Mouse (Mus musculus) midbrain, embryonic 16.5 days (tissue): ENCODE results near the gene Adssl1. TPM values are rescaled to one million over a fixed set of nuclear protein-coding genes. Genes with fewer than 3 reads are reported as not detected.
A peak's percentile ranks its signal among the peaks of the same experiment; 100 is the strongest.

Experiments
- ATAC-seq: fragments of 200-750 bp; cut with Nextera tagmentation; 2 replicates; pipeline ENCODE4 v1.8.0; 2017; ENCODE audit warnings: moderate TSS enrichment
- H3K27ac ChIP-seq: fragments of 300-500 bp; sonication (generic); 2 replicates; pipeline ENCODE4 v1.5.1; 2014; ENCODE audit warnings: mild to moderate bottlenecking, low read length, mixed read lengths
- H3K27me3 ChIP-seq: fragments of 300-500 bp; sonication (generic); 2 replicates; pipeline ENCODE4 v1.6.1; 2014; ENCODE audit warnings: low read depth, low read length, mixed read lengths; ENCODE audit not compliant: control insufficient read depth, insufficient read depth
- H3K36me3 ChIP-seq: fragments of 300-500 bp; sonication (generic); 2 replicates; pipeline ENCODE4 v1.6.1; 2014; ENCODE audit warnings: mild to moderate bottlenecking, low read length, moderate library complexity, mixed read lengths; ENCODE audit not compliant: control insufficient read depth, insufficient read depth
- H3K4me1 ChIP-seq: fragments of 300-500 bp; sonication (generic); 2 replicates; pipeline ENCODE4 v1.6.1; 2014; ENCODE audit warnings: mild to moderate bottlenecking, low read length, mixed read lengths; ENCODE audit not compliant: control insufficient read depth, insufficient read depth
- H3K4me2 ChIP-seq: fragments of 300-500 bp; sonication (generic); 2 replicates; pipeline ENCODE4 v1.6.1; 2014; ENCODE audit warnings: mild to moderate bottlenecking, low read length, mixed read lengths
- H3K4me3 ChIP-seq: fragments of 300-500 bp; sonication (generic); 2 replicates; pipeline ENCODE4 v1.5.1; 2014; ENCODE audit warnings: low read depth, mild to moderate bottlenecking, low read length, moderate library complexity, mixed read lengths
- H3K9ac ChIP-seq: fragments of 300-500 bp; sonication (generic); 2 replicates; pipeline ENCODE4 v1.6.1; 2014; ENCODE audit warnings: low read depth, low read length, mixed read lengths
- H3K9me3 ChIP-seq: fragments of 300-500 bp; sonication (generic); replicated peaks from 2 replicates; pipeline ENCODE4 v1.6.1; 2014; ENCODE audit warnings: mild to moderate bottlenecking, low read length, mixed read lengths; ENCODE audit not compliant: control insufficient read depth, poor library complexity, severe bottlenecking
- WGBS: fragments of 180-500 bp; shearing (Covaris S2); extraction: QIAGEN DNeasy Blood & Tissue Kit; methylation state at CpG from one replicate; pipeline ENCODE4 v1.1.7; 2014; 5-methylcytosine and 5-hydroxymethylcytosine counted together
- polyA plus RNA-seq: library from polyadenylated mRNA; unstranded; fragments of >200 nt; fragmentation: Nextera tagmentation; extraction: Ambion mirVana; gene quantifications from 2 replicates; pipeline ENCODE4 v1.2.1, GENCODE M21; 2015

Adssl1 gene
- polyA plus RNA-seq, 1 experiment from 2014 or later = 4.0 TPM

GRCm38 (mm10) chr12:112579926-112580325, 39.9 kb upstream of the Adssl1 start:
- no peak for ATAC-seq
- H3K4me2 ChIP-seq = no peak overlapping the region
- H3K36me3 ChIP-seq = no peaks in the 10 kb centered on the region
- no peak overlapping the region for H3K27ac ChIP-seq
- no peaks in the 10 kb centered on the region for H3K27me3 ChIP-seq
- H3K4me3 ChIP-seq = no peak overlapping the region
- no peak overlapping the region for H3K9ac ChIP-seq
- 88% methylated on average over 8 of the region's 8 CpGs for WGBS
- no peaks in the 10 kb centered on the region for H3K9me3 ChIP-seq
- peaks cover 3% of the 10 kb centered on the region; the same call in 1 of the 2 replicates for H3K4me1 ChIP-seq

GRCm38 (mm10) chr12:112581113-112581512, 38.7 kb upstream of the Adssl1 start:
- Histone ChIP-seq H3K4me1 (peaks cover 3% of the 10 kb centered on the region; the same call in 1 of the 2 replicates), H3K36me3 (no peaks in the 10 kb centered on the region), H3K9me3 (no peaks in the 10 kb centered on the region), H3K4me3 (no peak overlapping the region), H3K4me2 (no peak overlapping the region), H3K27ac (no peak overlapping the region), H3K27me3 (no peaks in the 10 kb centered on the region), H3K9ac (no peak overlapping the region)
- 84% methylated on average over 3 of the region's 3 CpGs for WGBS
- no peak for ATAC-seq

GRCm38 (mm10) chr12:112584954-112585353, 34.9 kb upstream of the Adssl1 start:
- no peaks in the 10 kb centered on the region for H3K36me3 ChIP-seq
- H3K4me1 ChIP-seq = peaks cover 11% of the 10 kb centered on the region
- H3K4me2 ChIP-seq = no peak overlapping the region
- no peak overlapping the region for H3K9ac ChIP-seq
- no peaks in the 10 kb centered on the region for H3K9me3 ChIP-seq
- 77% methylated on average over 7 of the region's 7 CpGs for WGBS
- no peak for ATAC-seq
- H3K4me3 ChIP-seq = no peak overlapping the region
- H3K27me3 ChIP-seq = peaks cover 14% of the 10 kb centered on the region
- H3K27ac ChIP-seq = no peak overlapping the region

GRCm38 (mm10) chr12:112585924-112586538, 33.8 kb upstream of the Adssl1 start:
- Histone ChIP-seq H3K4me2 (no peak overlapping the region), H3K27me3 (peaks cover 14% of the 10 kb centered on the region), H3K9me3 (no peaks in the 10 kb centered on the region), H3K4me1 (peaks cover 11% of the 10 kb centered on the region), H3K27ac (no peak overlapping the region), H3K9ac (no peak overlapping the region), H3K4me3 (no peak overlapping the region), H3K36me3 (no peaks in the 10 kb centered on the region)
- 69% methylated on average over 7 of the region's 7 CpGs for WGBS
- ATAC-seq = no peak

GRCm38 (mm10) chr12:112587125-112588124, 32.4 kb upstream of the Adssl1 start:
- Histone ChIP-seq H3K27ac (no peak overlapping the region), H3K4me3 (no peak overlapping the region), H3K9me3 (no peaks in the 10 kb centered on the region), H3K27me3 (peaks cover 14% of the 10 kb centered on the region), H3K4me1 (peaks cover 11% of the 10 kb centered on the region), H3K4me2 (no peak overlapping the region), H3K9ac (no peak overlapping the region), H3K36me3 (no peaks in the 10 kb centered on the region)
- ATAC-seq = no peak
- 77% methylated on average over 14 of the region's 14 CpGs for WGBS

- peaks cover 14% of the 10 kb centered on the region for H3K27me3 ChIP-seq
Measured at GRCm38 (mm10) chr12:112588426-112589256, 31.2 kb upstream of the Adssl1 start, which contains the start of gene Inf2. Gene Inf2, plus strand, starts transcription at chr12:112588784.

GRCm38 (mm10) chr12:112589491-112590191, 30.2 kb upstream of the Adssl1 start:
- no peaks in the 10 kb centered on the region for H3K36me3 ChIP-seq
- no peak for ATAC-seq
- H3K9me3 ChIP-seq = no peaks in the 10 kb centered on the region
- WGBS = 69% methylated on average over 8 of the region's 8 CpGs
- H3K9ac ChIP-seq = no peak overlapping the region
- no peak overlapping the region; the same call in 1 of the 2 replicates for H3K4me3 ChIP-seq
- peak overlapping the region; percentile 90 for H3K4me2 ChIP-seq
- peaks cover 11% of the 10 kb centered on the region for H3K4me1 ChIP-seq
- no peak overlapping the region for H3K27ac ChIP-seq
- H3K27me3 ChIP-seq = peaks cover 14% of the 10 kb centered on the region

More at GRCm38 (mm10) chr12:112588426-112589256, 31.2 kb upstream of the Adssl1 start, which contains the start of gene Inf2:
- Histone ChIP-seq H3K9ac (peak within 1 kb of the TSS; percentile 61), H3K27ac (no peak within 1 kb of the TSS), H3K4me1 (peaks cover 11% of the 10 kb centered on the region), H3K4me2 (peak within 1 kb of the TSS; percentile 90), H3K4me3 (peak within 1 kb of the TSS; percentile 42), H3K36me3 (no peaks in the 10 kb centered on the region), H3K9me3 (no peaks in the 10 kb centered on the region)
- 1% methylated on average over 49 of the region's 60 CpGs for WGBS
- peak; percentile 67 for ATAC-seq

GRCm38 (mm10) chr12:112590566-112591239, 29.1 kb upstream of the Adssl1 start:
- H3K4me3 ChIP-seq = no peak overlapping the region
- no peak for ATAC-seq
- H3K4me1 ChIP-seq = peaks cover 15% of the 10 kb centered on the region
- no peaks in the 10 kb centered on the region for H3K9me3 ChIP-seq
- H3K9ac ChIP-seq = no peak overlapping the region
- 79% methylated on average over 8 of the region's 8 CpGs for WGBS
- H3K27ac ChIP-seq = no peak overlapping the region
- H3K27me3 ChIP-seq = peaks cover 14% of the 10 kb centered on the region
- no peak overlapping the region for H3K4me2 ChIP-seq
- H3K36me3 ChIP-seq = no peaks in the 10 kb centered on the region
